Mouse (Mus musculus): ENCODE measurements at regions not wholly inside any gene's neighbourhood (a gene's known extent, or its start where the extent isn't known, plus 50 kb on each side); places are given as distances from the start of the nearest gene placed in this dataset.

DNA sequence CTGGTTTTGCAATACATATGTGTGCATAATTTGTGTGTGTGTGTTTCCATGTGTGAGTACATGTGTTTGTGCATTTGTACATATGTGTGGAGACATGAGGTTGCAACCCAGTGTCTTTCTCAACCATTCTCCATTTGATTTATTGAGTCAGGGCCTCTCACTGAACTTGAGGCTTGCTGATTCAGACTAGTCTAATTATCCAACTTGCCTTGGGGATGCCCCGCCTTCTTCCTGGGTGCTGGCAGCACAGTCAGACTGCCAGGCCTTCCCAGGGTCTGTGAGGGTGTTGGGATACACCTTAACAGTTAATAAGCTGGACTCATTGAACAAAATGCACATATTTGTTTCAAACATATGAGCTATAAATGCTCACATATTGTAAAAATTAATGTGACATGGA is 56.1 kb upstream of the Pde7b start:
- DNase-seq (ENCODE audit: low read depth, low spot score), result no peak

DNA sequence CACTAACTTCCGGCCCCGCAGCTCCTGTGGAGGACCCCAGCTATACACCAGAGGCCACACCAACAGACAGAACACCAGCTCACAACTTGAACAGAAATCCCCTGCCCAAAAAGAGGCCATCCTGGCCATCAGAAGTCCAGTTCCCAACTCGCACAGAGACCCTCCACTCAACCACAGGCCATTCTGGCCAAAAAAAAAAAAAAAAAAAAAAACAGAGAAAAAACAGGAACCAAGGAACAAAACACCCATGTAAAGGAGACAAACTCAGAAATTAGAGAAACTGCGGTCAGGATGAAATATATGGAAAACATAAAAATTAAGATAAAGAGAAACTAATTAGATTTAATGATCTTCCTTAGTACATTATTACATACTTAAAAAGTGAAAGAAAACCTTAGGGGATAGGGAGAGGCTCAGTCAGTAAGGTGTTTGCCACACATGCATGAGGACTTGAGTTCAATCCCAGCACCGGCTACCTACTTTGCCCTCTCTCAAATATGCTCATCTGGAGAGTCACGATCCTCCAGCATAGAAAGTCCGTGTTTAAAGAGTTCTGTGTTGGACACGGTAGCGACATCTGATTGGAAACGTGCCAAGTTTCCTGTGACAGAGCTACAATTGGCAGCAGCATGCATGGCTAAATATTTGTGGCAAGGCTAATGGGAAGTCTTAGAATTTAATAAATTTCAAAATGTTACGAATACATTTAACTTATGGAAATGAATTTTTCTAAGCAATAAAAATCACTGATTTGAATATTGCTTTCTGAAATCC is 51.9 kb upstream of the Pde7b start:
- DNase-seq (ENCODE audit: low read depth, low spot score), result peak; percentile 4

DNA sequence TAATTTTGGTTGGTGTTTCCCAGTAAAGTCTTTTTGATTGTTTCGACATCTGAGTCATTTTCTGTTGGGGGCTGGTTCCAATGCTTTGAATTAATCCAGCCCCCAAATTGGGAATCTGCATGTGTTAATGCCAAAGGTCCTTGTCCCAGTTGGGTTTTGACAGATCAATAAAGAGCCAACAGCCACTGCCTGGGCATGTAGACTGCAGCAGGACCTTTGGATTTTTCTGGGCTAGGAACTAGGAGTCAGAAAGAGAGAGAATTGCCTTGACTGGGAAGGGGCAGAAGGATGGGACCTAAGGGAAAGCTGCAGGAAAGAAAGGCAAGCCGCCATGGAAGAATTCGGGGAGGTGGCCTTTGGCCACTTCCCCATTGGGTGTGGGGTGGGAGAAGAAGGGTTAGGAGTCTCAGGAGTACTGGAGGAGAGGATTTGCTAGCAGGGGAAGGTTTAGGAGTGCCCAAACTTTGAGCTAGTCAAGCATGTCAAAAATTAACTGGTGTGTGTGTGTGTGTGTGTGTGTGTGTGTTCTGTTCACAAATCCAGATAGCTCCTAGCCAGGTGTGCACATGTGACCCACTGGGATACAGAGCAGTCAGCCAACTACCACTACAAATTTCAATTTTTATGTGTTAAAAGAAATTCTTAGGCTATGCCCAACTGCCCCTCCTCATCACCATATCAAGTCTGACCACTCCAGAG is 51.0 kb upstream of the Pde7b start:
- DNase-seq (ENCODE audit: low read depth, low spot score), result no peak
